Mouse (Mus musculus): Measurements from ENCODE around the gene Ptar1. TPM values are rescaled to one million over a fixed set of nuclear protein-coding genes. Genes with fewer than 3 reads are reported as not detected.

The Ptar1 gene
- polyA plus RNA-seq (2012; fragmentation: generic; extraction: Trizol), result 1.6 TPM
- long read RNA-seq, experiment 1, full-length matches to known transcripts, result 3 of 7 reads
- long read RNA-seq, experiment 1, partial matches to known transcripts, result 2 of 7 reads
- long read RNA-seq, experiment 1, other reads (novel, unspliced or antisense), result 2 of 7 reads
- long read RNA-seq, experiment 2, full-length matches to known transcripts, result 20 of 27 reads
- long read RNA-seq, experiment 2, partial matches to known transcripts, result 1 of 27 reads
- long read RNA-seq, experiment 2, other reads (novel, unspliced or antisense), result 6 of 27 reads

- Histone ChIP-seq H3K79me3 (ENCODE audit: low read depth) (peaks cover 33% of the 10 kb centered on the region), H3ac (ENCODE audit: control insufficient read depth, insufficient read length, low read depth) (peak within 1 kb of the TSS; percentile 91), H3K36me3 (ENCODE audit: control insufficient read depth, insufficient read depth) (no peaks in the 10 kb centered on the region), H3K79me2 (ENCODE audit: control insufficient read depth, insufficient read depth) (peaks cover 52% of the 10 kb centered on the region), H3K27me3 (ENCODE audit: control insufficient read depth, insufficient read depth, insufficient read length) (no peaks in the 10 kb centered on the region), H3K4me3 (ENCODE audit: insufficient read depth, poor library complexity, severe bottlenecking) (peak within 1 kb of the TSS; percentile 69)
- TF ChIP-seq MAX (IDR thresholded peaks at IDR 0.05), result peak; percentile 20
- TF ChIP-seq CEBPB (IDR thresholded peaks at IDR 0.05; ENCODE audit: low read depth), result no peak
These were observed at the start of gene Ptar1 for GRCm38 (mm10) chr19:23687296-23688021. Gene Ptar1, plus strand, starts transcription at chr19:23687429.

DNA sequence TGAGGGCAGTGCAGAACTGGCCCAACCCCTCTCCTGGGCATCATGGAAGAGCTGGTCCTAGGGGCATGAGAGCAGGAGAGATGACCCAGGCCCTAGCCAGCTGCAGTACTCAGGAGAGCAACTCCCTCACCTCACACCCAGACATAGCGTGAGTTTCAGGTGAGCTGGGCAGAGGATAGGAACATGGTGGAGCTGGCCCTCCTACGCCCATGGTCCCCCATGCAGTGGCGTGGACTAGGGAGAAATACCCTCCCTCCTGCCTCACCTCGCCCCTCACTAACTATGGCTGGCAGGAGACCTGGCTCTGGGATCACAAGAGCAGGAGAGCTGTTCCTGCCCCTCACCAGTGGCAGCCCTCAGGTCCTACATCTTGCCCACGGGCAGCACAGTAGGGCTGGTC is 43.4 kb upstream of the Ptar1 start:
- Histone ChIP-seq H3K36me3 (ENCODE audit: control insufficient read depth, insufficient read depth) (no peaks in the 10 kb centered on the region), H3K79me3 (ENCODE audit: low read depth) (no peaks in the 10 kb centered on the region), H3K27me3 (ENCODE audit: control insufficient read depth, insufficient read depth, insufficient read length) (no peaks in the 10 kb centered on the region), H3K4me3 (ENCODE audit: insufficient read depth, poor library complexity, severe bottlenecking) (no peak overlapping the region), H3K79me2 (ENCODE audit: control insufficient read depth, insufficient read depth) (no peaks in the 10 kb centered on the region), H3ac (ENCODE audit: control insufficient read depth, insufficient read length, low read depth) (no peak overlapping the region)
- TF ChIP-seq MAX (IDR thresholded peaks at IDR 0.05) (no peak), FOSL1 (IDR thresholded peaks at IDR 0.05; ENCODE audit: insufficient read depth, low read length, poor library complexity, severe bottlenecking) (no peak)

DNA sequence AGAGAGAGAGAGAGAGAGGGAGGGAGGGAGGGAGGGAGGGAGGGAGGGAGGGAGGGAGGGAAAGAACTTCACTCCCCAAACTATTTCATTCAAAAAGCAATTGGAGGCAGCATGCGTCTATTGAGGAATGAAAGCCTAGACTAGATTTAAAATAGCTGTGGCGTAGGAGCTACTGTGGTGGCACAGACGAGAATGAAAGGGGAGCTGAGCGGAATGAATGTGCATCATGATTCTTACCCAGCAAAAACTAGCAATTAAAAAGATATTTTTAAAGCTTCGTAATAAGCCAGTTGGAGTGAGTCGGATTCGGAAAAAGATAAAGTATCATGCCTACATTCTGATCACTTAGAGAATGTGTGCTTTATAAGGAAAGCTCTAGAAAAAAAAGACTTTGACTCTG is 41.9 kb upstream of the Ptar1 start:
- no peak overlapping the region for H3K4me3 ChIP-seq (ENCODE audit: insufficient read depth, poor library complexity, severe bottlenecking)
- no peak overlapping the region for H3ac ChIP-seq (ENCODE audit: control insufficient read depth, insufficient read length, low read depth)
- H3K79me2 ChIP-seq (ENCODE audit: control insufficient read depth, insufficient read depth), result no peaks in the 10 kb centered on the region
- H3K79me3 ChIP-seq (ENCODE audit: low read depth), result no peaks in the 10 kb centered on the region
- H3K27me3 ChIP-seq (ENCODE audit: control insufficient read depth, insufficient read depth, insufficient read length), result no peaks in the 10 kb centered on the region
- TF ChIP-seq FOSL1 (IDR thresholded peaks at IDR 0.05; ENCODE audit: insufficient read depth, low read length, poor library complexity, severe bottlenecking) (no peak), MAX (IDR thresholded peaks at IDR 0.05) (no peak)
- no peaks in the 10 kb centered on the region for H3K36me3 ChIP-seq (ENCODE audit: control insufficient read depth, insufficient read depth)

- H3K79me2 ChIP-seq (ENCODE audit: control insufficient read depth, insufficient read depth), result no peaks in the 10 kb centered on the region
- H3K36me3 ChIP-seq (ENCODE audit: control insufficient read depth, insufficient read depth), result no peaks in the 10 kb centered on the region
- TF ChIP-seq CTCF (IDR thresholded peaks at IDR 0.05; ENCODE audit: control insufficient read depth, insufficient read depth, insufficient read length), result no peak
- TF ChIP-seq CEBPB (IDR thresholded peaks at IDR 0.05; ENCODE audit: low read depth), result no peak
- TF ChIP-seq USF1 (IDR thresholded peaks at IDR 0.05; ENCODE audit: low read depth), result no peak
- TF ChIP-seq MYOD1 (IDR thresholded peaks at IDR 0.05; ENCODE audit: control insufficient read depth, insufficient read length, low read depth), result no peak
- TF ChIP-seq FOSL1 (IDR thresholded peaks at IDR 0.05; ENCODE audit: insufficient read depth, low read length, poor library complexity, severe bottlenecking), result no peak
- TF ChIP-seq MAX (IDR thresholded peaks at IDR 0.05), result no peak
- TF ChIP-seq MYOG (IDR thresholded peaks at IDR 0.05; ENCODE audit: control insufficient read depth, extremely low read depth, insufficient read length), result no peak
- H3K79me3 ChIP-seq (ENCODE audit: low read depth), result no peaks in the 10 kb centered on the region
- no peaks in the 10 kb centered on the region for H3K27me3 ChIP-seq (ENCODE audit: control insufficient read depth, insufficient read depth, insufficient read length)
- H3ac ChIP-seq (ENCODE audit: control insufficient read depth, insufficient read length, low read depth), result no peak overlapping the region
- no peak overlapping the region for H3K4me3 ChIP-seq (ENCODE audit: insufficient read depth, poor library complexity, severe bottlenecking)
These were observed 39.9 kb upstream of the Ptar1 start for GRCm38 (mm10) chr19:23647308-23647707.

DNA sequence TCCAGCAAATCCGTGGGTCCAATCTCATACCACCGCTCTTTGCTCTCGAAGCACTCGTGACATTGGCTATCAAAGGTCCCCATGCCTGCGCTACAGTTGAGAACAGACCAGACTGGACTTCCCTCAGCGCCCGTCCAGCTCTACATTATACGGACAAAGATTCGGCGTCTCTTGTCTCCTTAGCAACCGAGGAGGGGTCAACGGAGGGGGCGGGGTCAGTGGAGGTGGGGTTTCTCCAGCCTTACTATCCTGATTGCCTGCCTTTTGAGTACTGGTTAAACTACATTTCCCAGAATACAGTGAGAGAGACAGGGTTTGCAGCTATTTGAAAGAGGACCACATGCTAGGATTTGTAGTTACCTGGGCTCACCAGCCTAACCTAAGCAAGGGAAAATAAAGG is 34.6 kb upstream of the Ptar1 start, which contains the start of gene 1700028P14Rik:
1700028P14Rik (minus strand) TSS at position 169 of the 400 bp plus-strand sequence.
- H3K79me3 ChIP-seq (ENCODE audit: low read depth), result no peaks in the 10 kb centered on the region
- H3K79me2 ChIP-seq (ENCODE audit: control insufficient read depth, insufficient read depth), result no peaks in the 10 kb centered on the region
- H3K36me3 ChIP-seq (ENCODE audit: control insufficient read depth, insufficient read depth), result no peaks in the 10 kb centered on the region
- no peak for TF ChIP-seq MYOG (IDR thresholded peaks at IDR 0.05; ENCODE audit: control insufficient read depth, extremely low read depth, insufficient read length)
- TF ChIP-seq FOSL1 (IDR thresholded peaks at IDR 0.05; ENCODE audit: insufficient read depth, low read length, poor library complexity, severe bottlenecking), result no peak
- no peak within 1 kb of the TSS for H3ac ChIP-seq (ENCODE audit: control insufficient read depth, insufficient read length, low read depth)
- H3K27me3 ChIP-seq (ENCODE audit: control insufficient read depth, insufficient read depth, insufficient read length), result no peaks in the 10 kb centered on the region
- no peak within 1 kb of the TSS for H3K4me3 ChIP-seq (ENCODE audit: insufficient read depth, poor library complexity, severe bottlenecking)

- H3K4me3 ChIP-seq (ENCODE audit: insufficient read depth, poor library complexity, severe bottlenecking), result no peak overlapping the region
- H3ac ChIP-seq (ENCODE audit: control insufficient read depth, insufficient read length, low read depth), result no peak overlapping the region
- H3K79me3 ChIP-seq (ENCODE audit: low read depth), result no peaks in the 10 kb centered on the region
- no peaks in the 10 kb centered on the region for H3K36me3 ChIP-seq (ENCODE audit: control insufficient read depth, insufficient read depth)
- H3K79me2 ChIP-seq (ENCODE audit: control insufficient read depth, insufficient read depth), result no peaks in the 10 kb centered on the region
- H3K27me3 ChIP-seq (ENCODE audit: control insufficient read depth, insufficient read depth, insufficient read length), result no peaks in the 10 kb centered on the region
- TF ChIP-seq MYOG (IDR thresholded peaks at IDR 0.05; ENCODE audit: control insufficient read depth, extremely low read depth, insufficient read length), result no peak
- TF ChIP-seq USF1 (IDR thresholded peaks at IDR 0.05; ENCODE audit: low read depth), result no peak
- TF ChIP-seq FOSL1 (IDR thresholded peaks at IDR 0.05; ENCODE audit: insufficient read depth, low read length, poor library complexity, severe bottlenecking), result no peak
These were observed 34.1 kb upstream of the Ptar1 start for GRCm38 (mm10) chr19:23653154-23653553.
